Mouse (Mus musculus) lung, postnatal 0 days (tissue): ENCODE data around the gene Spred2. TPM values are rescaled to one million over a fixed set of nuclear protein-coding genes. Genes with fewer than 3 reads are reported as not detected.

Source experiments
- ATAC-seq: fragments of 200-750 bp; cut with Nextera tagmentation; 2 replicates; pipeline ENCODE4 v1.8.0; 2017; ENCODE audit warnings: moderate library complexity
- DNase-seq: peaks from one replicate; pipeline ENCODE4 v3.0.0-alpha.2; 2016; ENCODE audit warnings: low spot score
- H3K27ac ChIP-seq: fragments of 300-500 bp; sonication (generic); 2 replicates; pipeline ENCODE4 v1.5.1; 2014; ENCODE audit warnings: antibody characterized with exemption, mild to moderate bottlenecking, low read length, mixed read lengths
- H3K27me3 ChIP-seq: fragments of 300-500 bp; sonication (generic); replicated peaks from 2 replicates; pipeline ENCODE4 v1.6.1; 2014; ENCODE audit warnings: low read length, mixed read lengths; ENCODE audit not compliant: insufficient read depth
- H3K36me3 ChIP-seq: fragments of 300-500 bp; sonication (generic); 2 replicates; pipeline ENCODE4 v1.6.1; 2014; ENCODE audit warnings: low read length, mixed read lengths; ENCODE audit not compliant: insufficient read depth
- H3K4me1 ChIP-seq: fragments of 300-500 bp; sonication (generic); 2 replicates; pipeline ENCODE4 v1.6.1; 2014; ENCODE audit warnings: antibody characterized with exemption, low read depth, low read length, mixed read lengths; ENCODE audit not compliant: insufficient read depth
- H3K4me2 ChIP-seq: fragments of 300-500 bp; sonication (generic); replicated peaks from 2 replicates; pipeline ENCODE4 v1.6.1; 2014; ENCODE audit warnings: low read depth, mild to moderate bottlenecking, low read length, moderate library complexity, mixed read lengths
- H3K4me3 ChIP-seq: fragments of 300-500 bp; sonication (generic); 2 replicates; pipeline ENCODE4 v1.5.1; 2014; ENCODE audit warnings: low read depth, low read length
- H3K9ac ChIP-seq: fragments of 300-500 bp; sonication (generic); replicated peaks from 2 replicates; pipeline ENCODE4 v1.6.1; 2014; ENCODE audit warnings: low read depth, mild to moderate bottlenecking
- H3K9me3 ChIP-seq: fragments of 300-500 bp; sonication (generic); 2 replicates; pipeline ENCODE4 v1.6.1; 2016; ENCODE audit warnings: low read length, mixed read lengths
- CTCF ChIP-seq: IDR thresholded peaks from 2 replicates; pipeline ENCODE4 v1.5.1; 2016; ENCODE audit warnings: antibody characterized with exemption, mild to moderate bottlenecking
- EP300 ChIP-seq: IDR thresholded peaks from 2 replicates; pipeline ENCODE4 v1.6.1; 2016; ENCODE audit warnings: antibody characterized with exemption, mild to moderate bottlenecking, control low read depth
- WGBS: fragments of 180-500 bp; shearing (Covaris S2); extraction: QIAGEN DNeasy Blood & Tissue Kit; methylation state at CpG from one replicate; pipeline ENCODE4 v1.1.7; 2014; 5-methylcytosine and 5-hydroxymethylcytosine counted together
- polyA plus RNA-seq: library from polyadenylated mRNA; unstranded; fragments of >200 nt; fragmentation: Nextera tagmentation; extraction: Ambion mirVana; gene quantifications from 2 replicates; pipeline ENCODE4 v1.2.1, GENCODE M21; 2015

The Spred2 gene
- polyA plus RNA-seq, 1 experiment from 2014 or later: 3.9 TPM

- no peak for TF ChIP-seq CTCF
- TF ChIP-seq EP300: no peak
- 57% methylated on average over 7 of the region's 7 CpGs for WGBS
- no peak for ATAC-seq
- Histone ChIP-seq H3K36me3 (no peaks in the 10 kb centered on the region), H3K9ac (no peak overlapping the region), H3K9me3 (no peaks in the 10 kb centered on the region), H3K4me3 (no peak overlapping the region), H3K4me2 (no peak overlapping the region), H3K27me3 (no peaks in the 10 kb centered on the region), H3K4me1 (peaks cover 9% of the 10 kb centered on the region; the same call in 1 of the 2 replicates), H3K27ac (no peak overlapping the region)
- DNase-seq: no peak
Measured at GRCm38 (mm10) chr11:19947626-19948135, 23.5 kb downstream of the Spred2 start.

- TF ChIP-seq EP300: no peak
- no peak for TF ChIP-seq CTCF
- H3K27ac ChIP-seq: 0 out of 2 replicates have a peak overlapping the region, but pooled peaks have one; percentile 22
- H3K4me3 ChIP-seq: no peak overlapping the region
- peaks cover 9% of the 10 kb centered on the region; the same call in 1 of the 2 replicates for H3K4me1 ChIP-seq
- no peaks in the 10 kb centered on the region for H3K9me3 ChIP-seq
- no peaks in the 10 kb centered on the region for H3K27me3 ChIP-seq
- no peak overlapping the region for H3K9ac ChIP-seq
- WGBS: 70% methylated on average over 5 of the region's 5 CpGs
- no peaks in the 10 kb centered on the region for H3K36me3 ChIP-seq
- DNase-seq: no peak
- H3K4me2 ChIP-seq: no peak overlapping the region
- ATAC-seq: no peak
Measured at GRCm38 (mm10) chr11:19949725-19950124, 25.6 kb downstream of the Spred2 start.

GRCm38 (mm10) chr11:19950169-19950568, 26.0 kb downstream of the Spred2 start:
- ATAC-seq (peak; percentile 26; the same call in 1 of the 2 replicates), DNase-seq (no peak)
- no peaks in the 10 kb centered on the region for H3K36me3 ChIP-seq
- H3K4me3 ChIP-seq: no peak overlapping the region
- no peaks in the 10 kb centered on the region for H3K9me3 ChIP-seq
- H3K27me3 ChIP-seq: no peaks in the 10 kb centered on the region
- H3K9ac ChIP-seq: no peak overlapping the region; the same call in 1 of the 2 replicates
- peaks cover 9% of the 10 kb centered on the region; the same call in 1 of the 2 replicates for H3K4me1 ChIP-seq
- peak overlapping the region; percentile 22; the same call in 1 of the 2 replicates for H3K27ac ChIP-seq
- TF ChIP-seq EP300 (no peak), CTCF (no peak)
- WGBS: 43% methylated on average over 8 of the region's 8 CpGs
- no peak overlapping the region for H3K4me2 ChIP-seq

- no peaks in the 10 kb centered on the region for H3K9me3 ChIP-seq
- H3K27me3 ChIP-seq: no peaks in the 10 kb centered on the region
- no peak overlapping the region for H3K4me3 ChIP-seq
- no peak for ATAC-seq
- no peak overlapping the region for H3K4me2 ChIP-seq
- DNase-seq: no peak
- TF ChIP-seq EP300 (no peak), CTCF (no peak)
- no peak overlapping the region for H3K27ac ChIP-seq
- peaks cover 6% of the 10 kb centered on the region; the same call in 1 of the 2 replicates for H3K4me1 ChIP-seq
- H3K36me3 ChIP-seq: no peaks in the 10 kb centered on the region
- no peak overlapping the region for H3K9ac ChIP-seq
- 48% methylated on average over 8 of the region's 8 CpGs for WGBS
Measured at GRCm38 (mm10) chr11:19952963-19953362, 28.8 kb downstream of the Spred2 start.

- Histone ChIP-seq H3K4me2 (no peak overlapping the region), H3K27me3 (no peaks in the 10 kb centered on the region), H3K4me1 (0 out of 2 replicates have a peak, but pooled peaks cover 2% of the 10 kb centered on the region), H3K4me3 (no peak overlapping the region), H3K9ac (no peak overlapping the region), H3K27ac (no peak overlapping the region), H3K9me3 (no peaks in the 10 kb centered on the region), H3K36me3 (no peaks in the 10 kb centered on the region)
- 95% methylated on average over 7 of the region's 7 CpGs for WGBS
- no peak for ATAC-seq
- DNase-seq: no peak
- TF ChIP-seq CTCF: no peak
- TF ChIP-seq EP300: no peak
Measured at GRCm38 (mm10) chr11:19953919-19954318, 29.7 kb downstream of the Spred2 start.

GRCm38 (mm10) chr11:19955069-19955468, 30.9 kb downstream of the Spred2 start:
- 53% methylated on average over 9 of the region's 9 CpGs for WGBS
- no peak overlapping the region for H3K27ac ChIP-seq
- TF ChIP-seq EP300 (no peak), CTCF (no peak)

More at GRCm38 (mm10) chr11:19955069-19955468, 30.9 kb downstream of the Spred2 start:
- no peak overlapping the region for H3K4me3 ChIP-seq
- H3K4me1 ChIP-seq: 0 out of 2 replicates have a peak, but pooled peaks cover 6% of the 10 kb centered on the region
- ATAC-seq: no peak
- H3K9me3 ChIP-seq: no peaks in the 10 kb centered on the region
- H3K4me2 ChIP-seq: no peak overlapping the region
- no peaks in the 10 kb centered on the region for H3K36me3 ChIP-seq
- DNase-seq: no peak
- H3K9ac ChIP-seq: no peak overlapping the region
- H3K27me3 ChIP-seq: no peaks in the 10 kb centered on the region
